Mouse (Mus musculus): ENCODE data around the gene Fam76a. TPM values are rescaled to one million over a fixed set of nuclear protein-coding genes. Genes with fewer than 3 reads are reported as not detected.
A peak's percentile ranks its signal among the peaks of the same experiment; 100 is the strongest.

Fam76a gene
- polyA plus RNA-seq, 1 experiment from 2014 or later = 43.3 TPM

- no peaks in the 10 kb centered on the region; the same call in 1 of the 2 replicates for H3K36me3 ChIP-seq (ENCODE audit: control insufficient read depth, insufficient read depth, low read length)
- no peak; the same call in 1 of the 2 replicates for ATAC-seq (ENCODE audit: low FRiP score, low TSS enrichment)
- no peaks in the 10 kb centered on the region for H3K9me3 ChIP-seq (ENCODE audit: control insufficient read depth, low read length)
- H3K4me3 ChIP-seq (ENCODE audit: low read length) = peak overlapping the region; percentile 84
- WGBS = 2% methylated on average over 21 of the region's 21 CpGs
- peak overlapping the region; percentile 78 for H3K27ac ChIP-seq (ENCODE audit: low read depth, low read length)
- peak overlapping the region; percentile 91 for H3K4me2 ChIP-seq (replicated peaks; ENCODE audit: low read depth, low read length)
- peak overlapping the region; percentile 93 for H3K9ac ChIP-seq (ENCODE audit: low read depth, low read length)
- H3K4me1 ChIP-seq (ENCODE audit: control insufficient read depth, insufficient read depth, low read length) = peaks cover 17% of the 10 kb centered on the region
- no peaks in the 10 kb centered on the region for H3K27me3 ChIP-seq (ENCODE audit: control insufficient read depth, insufficient read depth, low read length)
Measured at GRCm38 (mm10) chr4:132883561-132884063, 38.7 kb downstream of the Fam76a start.

GRCm38 (mm10) chr4:132874363-132875097 lies 47.8 kb downstream of the Fam76a start:
- Histone ChIP-seq H3K9me3 (ENCODE audit: control insufficient read depth, low read length) (no peaks in the 10 kb centered on the region), H3K4me1 (ENCODE audit: control insufficient read depth, insufficient read depth, low read length) (no peaks in the 10 kb centered on the region), H3K27ac (ENCODE audit: low read depth, low read length) (no peak overlapping the region), H3K27me3 (ENCODE audit: control insufficient read depth, insufficient read depth, low read length) (no peaks in the 10 kb centered on the region), H3K36me3 (ENCODE audit: control insufficient read depth, insufficient read depth, low read length) (peaks cover 16% of the 10 kb centered on the region), H3K4me2 (replicated peaks; ENCODE audit: low read depth, low read length) (no peak overlapping the region), H3K9ac (ENCODE audit: low read depth, low read length) (no peak overlapping the region), H3K4me3 (ENCODE audit: low read length) (no peak overlapping the region)
- no peak for ATAC-seq (ENCODE audit: low FRiP score, low TSS enrichment)
- 90% methylated on average over 7 of the region's 7 CpGs for WGBS

- H3K27ac ChIP-seq (ENCODE audit: low read depth, low read length) = no peak overlapping the region
- H3K4me1 ChIP-seq (ENCODE audit: control insufficient read depth, insufficient read depth, low read length) = no peaks in the 10 kb centered on the region
- no peak overlapping the region for H3K4me2 ChIP-seq (replicated peaks; ENCODE audit: low read depth, low read length)
- no peak overlapping the region for H3K4me3 ChIP-seq (ENCODE audit: low read length)
- H3K27me3 ChIP-seq (ENCODE audit: control insufficient read depth, insufficient read depth, low read length) = no peaks in the 10 kb centered on the region
- peaks cover 24% of the 10 kb centered on the region for H3K36me3 ChIP-seq (ENCODE audit: control insufficient read depth, insufficient read depth, low read length)
- ATAC-seq (ENCODE audit: low FRiP score, low TSS enrichment) = no peak
- H3K9me3 ChIP-seq (ENCODE audit: control insufficient read depth, low read length) = no peaks in the 10 kb centered on the region
- H3K9ac ChIP-seq (ENCODE audit: low read depth, low read length) = no peak overlapping the region
- WGBS = 88% methylated on average over 11 of the region's 11 CpGs
Measured at GRCm38 (mm10) chr4:132873481-132874362, 48.6 kb downstream of the Fam76a start.

GRCm38 (mm10) chr4:132871116-132871515 lies 51.2 kb downstream of the Fam76a start:
- WGBS = 71% methylated on average over 3 of the region's 3 CpGs
- no peak overlapping the region for H3K4me3 ChIP-seq (ENCODE audit: low read length)
- H3K9ac ChIP-seq (ENCODE audit: low read depth, low read length) = no peak overlapping the region
- ATAC-seq (ENCODE audit: low FRiP score, low TSS enrichment) = no peak
- H3K27ac ChIP-seq (ENCODE audit: low read depth, low read length) = no peak overlapping the region
- H3K9me3 ChIP-seq (ENCODE audit: control insufficient read depth, low read length) = no peaks in the 10 kb centered on the region
- H3K27me3 ChIP-seq (ENCODE audit: control insufficient read depth, insufficient read depth, low read length) = no peaks in the 10 kb centered on the region
- H3K36me3 ChIP-seq (ENCODE audit: control insufficient read depth, insufficient read depth, low read length) = peaks cover 50% of the 10 kb centered on the region
- no peaks in the 10 kb centered on the region for H3K4me1 ChIP-seq (ENCODE audit: control insufficient read depth, insufficient read depth, low read length)
- H3K4me2 ChIP-seq (replicated peaks; ENCODE audit: low read depth, low read length) = no peak overlapping the region

GRCm38 (mm10) chr4:132864856-132865255 lies 57.5 kb downstream of the Fam76a start:
- Histone ChIP-seq H3K9me3 (ENCODE audit: control insufficient read depth, low read length) (no peaks in the 10 kb centered on the region), H3K36me3 (ENCODE audit: control insufficient read depth, insufficient read depth, low read length) (peaks cover 77% of the 10 kb centered on the region), H3K9ac (ENCODE audit: low read depth, low read length) (no peak overlapping the region), H3K4me3 (ENCODE audit: low read length) (no peak overlapping the region), H3K4me2 (replicated peaks; ENCODE audit: low read depth, low read length) (no peak overlapping the region), H3K4me1 (ENCODE audit: control insufficient read depth, insufficient read depth, low read length) (no peaks in the 10 kb centered on the region), H3K27me3 (ENCODE audit: control insufficient read depth, insufficient read depth, low read length) (no peaks in the 10 kb centered on the region), H3K27ac (ENCODE audit: low read depth, low read length) (no peak overlapping the region)
- 83% methylated on average over 2 of the region's 2 CpGs for WGBS
- ATAC-seq (ENCODE audit: low FRiP score, low TSS enrichment) = no peak

- H3K27ac ChIP-seq (ENCODE audit: low read depth, low read length) = no peak overlapping the region
- 94% methylated on average over 13 of the region's 13 CpGs for WGBS
- no peak overlapping the region for H3K4me2 ChIP-seq (replicated peaks; ENCODE audit: low read depth, low read length)
- H3K27me3 ChIP-seq (ENCODE audit: control insufficient read depth, insufficient read depth, low read length) = no peaks in the 10 kb centered on the region
- H3K4me1 ChIP-seq (ENCODE audit: control insufficient read depth, insufficient read depth, low read length) = no peaks in the 10 kb centered on the region
- peaks cover 71% of the 10 kb centered on the region for H3K36me3 ChIP-seq (ENCODE audit: control insufficient read depth, insufficient read depth, low read length)
- no peak overlapping the region for H3K9ac ChIP-seq (ENCODE audit: low read depth, low read length)
- no peaks in the 10 kb centered on the region for H3K9me3 ChIP-seq (ENCODE audit: control insufficient read depth, low read length)
- H3K4me3 ChIP-seq (ENCODE audit: low read length) = no peak overlapping the region
- ATAC-seq (ENCODE audit: low FRiP score, low TSS enrichment) = no peak
Measured at GRCm38 (mm10) chr4:132863012-132863411, 59.3 kb downstream of the Fam76a start.

GRCm38 (mm10) chr4:132860880-132861279 lies 61.5 kb downstream of the Fam76a start:
- H3K4me3 ChIP-seq (ENCODE audit: low read length) = no peak overlapping the region
- no peaks in the 10 kb centered on the region for H3K27me3 ChIP-seq (ENCODE audit: control insufficient read depth, insufficient read depth, low read length)
- no peak overlapping the region for H3K27ac ChIP-seq (ENCODE audit: low read depth, low read length)
- WGBS = 93% methylated on average over 1 of the region's 1 CpGs
- ATAC-seq (ENCODE audit: low FRiP score, low TSS enrichment) = no peak
- H3K4me2 ChIP-seq (replicated peaks; ENCODE audit: low read depth, low read length) = no peak overlapping the region
- H3K36me3 ChIP-seq (ENCODE audit: control insufficient read depth, insufficient read depth, low read length) = peaks cover 70% of the 10 kb centered on the region
- H3K9me3 ChIP-seq (ENCODE audit: control insufficient read depth, low read length) = no peaks in the 10 kb centered on the region
- no peak overlapping the region for H3K9ac ChIP-seq (ENCODE audit: low read depth, low read length)
- no peaks in the 10 kb centered on the region for H3K4me1 ChIP-seq (ENCODE audit: control insufficient read depth, insufficient read depth, low read length)

All from kidney, embryonic 14.5 days (tissue).